Mouse (Mus musculus): ENCODE measurements around the gene Elp4.
A peak's percentile ranks its signal among the peaks of the same experiment; 100 is the strongest.

The Elp4 gene

GRCm38 (mm10) chr2:105903896-105904756 is at the start of gene Elp4, which contains the start of gene Immp1l:
Gene Elp4 (minus strand): TSS chr2:105904564.
Gene Immp1l (plus strand): TSS chr2:105904638.
- DNase-seq (ENCODE audit: low read depth, low spot score), result peak; percentile 96

- no peak for DNase-seq (ENCODE audit: low read depth, low spot score)
Observed at GRCm38 (mm10) chr2:105953862-105954261, 49.5 kb upstream of the Elp4 start.

GRCm38 (mm10) chr2:105951350-105951940 is 47.1 kb upstream of the Elp4 start:
- no peak for DNase-seq (ENCODE audit: low read depth, low spot score)

- DNase-seq (ENCODE audit: low read depth, low spot score), result no peak
Observed at GRCm38 (mm10) chr2:105950131-105950530, 45.8 kb upstream of the Elp4 start.

- no peak for DNase-seq (ENCODE audit: low read depth, low spot score)
Observed at GRCm38 (mm10) chr2:105917623-105918346, 13.4 kb upstream of the Elp4 start.

- DNase-seq (ENCODE audit: low read depth, low spot score), result no peak
Observed at GRCm38 (mm10) chr2:105916671-105917070, 12.3 kb upstream of the Elp4 start.

GRCm38 (mm10) chr2:105913655-105914366 is 9.4 kb upstream of the Elp4 start:
- DNase-seq (ENCODE audit: low read depth, low spot score), result no peak

GRCm38 (mm10) chr2:105910611-105911010 is 6.2 kb upstream of the Elp4 start:
- no peak for DNase-seq (ENCODE audit: low read depth, low spot score)

- no peak for DNase-seq (ENCODE audit: low read depth, low spot score)
Observed at GRCm38 (mm10) chr2:105908351-105908750, 4.0 kb upstream of the Elp4 start.

- DNase-seq (ENCODE audit: low read depth, low spot score), result no peak
Observed at GRCm38 (mm10) chr2:105904757-105905146, 388 bp upstream of the Elp4 start.

GRCm38 (mm10) chr2:105890816-105891215 is 13.5 kb downstream of the Elp4 start:
- DNase-seq (ENCODE audit: low read depth, low spot score), result no peak

- DNase-seq (ENCODE audit: low read depth, low spot score), result no peak
Observed at GRCm38 (mm10) chr2:105873403-105873802, 31.0 kb downstream of the Elp4 start.

- no peak for DNase-seq (ENCODE audit: low read depth, low spot score)
Observed at GRCm38 (mm10) chr2:105854740-105855139, 49.6 kb downstream of the Elp4 start.

- no peak for DNase-seq (ENCODE audit: low read depth, low spot score)
Observed at GRCm38 (mm10) chr2:105852971-105853370, 51.4 kb downstream of the Elp4 start.

- DNase-seq (ENCODE audit: low read depth, low spot score), result no peak
Observed at GRCm38 (mm10) chr2:105851714-105852293, 52.6 kb downstream of the Elp4 start.

GRCm38 (mm10) chr2:105843151-105843550 is 61.2 kb downstream of the Elp4 start:
- no peak for DNase-seq (ENCODE audit: low read depth, low spot score)

GRCm38 (mm10) chr2:105817965-105818364 is 86.4 kb downstream of the Elp4 start:
- no peak for DNase-seq (ENCODE audit: low read depth, low spot score)

GRCm38 (mm10) chr2:105815170-105815569 is 89.2 kb downstream of the Elp4 start:
- no peak for DNase-seq (ENCODE audit: low read depth, low spot score)

GRCm38 (mm10) chr2:105813041-105813440 is 91.3 kb downstream of the Elp4 start:
- DNase-seq (ENCODE audit: low read depth, low spot score), result no peak

- DNase-seq (ENCODE audit: low read depth, low spot score), result no peak
Observed at GRCm38 (mm10) chr2:105810286-105810685, 94.1 kb downstream of the Elp4 start.

- DNase-seq (ENCODE audit: low read depth, low spot score), result no peak
Observed at GRCm38 (mm10) chr2:105806571-105806970, 97.8 kb downstream of the Elp4 start.

Data from c-Kit-negative CD71-positive TER-119-positive erythroid progenitor cells, embryonic 14.5 days (primary cell).